Mouse (Mus musculus) midbrain, embryonic 14.5 days (tissue): Measurements from ENCODE around the gene Selenov. TPM values are rescaled to one million over a fixed set of nuclear protein-coding genes. Genes with fewer than 3 reads are reported as not detected.
A peak's percentile ranks its signal among the peaks of the same experiment; 100 is the strongest.

Experiments used
- ATAC-seq: fragments of 200-750 bp; cut with Nextera tagmentation; 2 replicates; pipeline ENCODE4 v1.8.0; 2017; ENCODE audit warnings: moderate number of reproducible peaks, moderate library complexity; ENCODE audit not compliant: low FRiP score, low TSS enrichment
- DNase-seq: peaks from one replicate; pipeline ENCODE4 v3.0.0-alpha.2; 2015
- H3K27ac ChIP-seq: fragments of 300-500 bp; sonication (generic); replicated peaks from 2 replicates; pipeline ENCODE4 v1.5.1; 2014; ENCODE audit warnings: mild to moderate bottlenecking, low read depth, low read length, moderate library complexity
- H3K27me3 ChIP-seq: fragments of 300-500 bp; sonication (generic); 2 replicates; pipeline ENCODE4 v1.6.1; 2014; ENCODE audit warnings: low read length, control low read depth, mixed read lengths; ENCODE audit not compliant: control insufficient read depth, insufficient read depth
- H3K36me3 ChIP-seq: fragments of 300-500 bp; sonication (generic); 2 replicates; pipeline ENCODE4 v1.6.1; 2014; ENCODE audit warnings: low read length, control low read depth; ENCODE audit not compliant: control insufficient read depth, insufficient read depth
- H3K4me1 ChIP-seq: fragments of 300-500 bp; sonication (generic); 2 replicates; pipeline ENCODE4 v1.6.1; 2014; ENCODE audit warnings: mild to moderate bottlenecking, antibody characterized with exemption, low read length, control low read depth; ENCODE audit not compliant: control insufficient read depth, insufficient read depth
- H3K4me2 ChIP-seq: fragments of 300-500 bp; sonication (generic); 2 replicates; pipeline ENCODE4 v1.6.1; 2014; ENCODE audit warnings: mild to moderate bottlenecking, low read length, moderate library complexity
- H3K4me3 ChIP-seq: fragments of 300-500 bp; sonication (generic); replicated peaks from 2 replicates; pipeline ENCODE4 v1.5.1; 2014; ENCODE audit warnings: low read depth, low read length
- H3K9ac ChIP-seq: fragments of 300-500 bp; sonication (generic); replicated peaks from 2 replicates; pipeline ENCODE4 v1.6.1; 2014; ENCODE audit warnings: mild to moderate bottlenecking, low read length, moderate library complexity
- H3K9me3 ChIP-seq: fragments of 300-500 bp; sonication (generic); 2 replicates; pipeline ENCODE4 v1.6.1; 2016; ENCODE audit warnings: low read length, control low read depth, mixed read lengths; ENCODE audit not compliant: control insufficient read depth
- WGBS: fragments of 180-500 bp; shearing (Covaris S2); extraction: QIAGEN DNeasy Blood & Tissue Kit; methylation state at CpG from one replicate; pipeline ENCODE4 v1.1.7; 2014; 5-methylcytosine and 5-hydroxymethylcytosine counted together
- polyA plus RNA-seq: library from polyadenylated mRNA; unstranded; fragments of >200 nt; fragmentation: Nextera tagmentation; extraction: Ambion mirVana; gene quantifications from 2 replicates; pipeline ENCODE4 v1.2.1, GENCODE M21; 2014

Gene Selenov
- polyA plus RNA-seq, 1 experiment from 2014 or later: 0.28 TPM

DNA sequence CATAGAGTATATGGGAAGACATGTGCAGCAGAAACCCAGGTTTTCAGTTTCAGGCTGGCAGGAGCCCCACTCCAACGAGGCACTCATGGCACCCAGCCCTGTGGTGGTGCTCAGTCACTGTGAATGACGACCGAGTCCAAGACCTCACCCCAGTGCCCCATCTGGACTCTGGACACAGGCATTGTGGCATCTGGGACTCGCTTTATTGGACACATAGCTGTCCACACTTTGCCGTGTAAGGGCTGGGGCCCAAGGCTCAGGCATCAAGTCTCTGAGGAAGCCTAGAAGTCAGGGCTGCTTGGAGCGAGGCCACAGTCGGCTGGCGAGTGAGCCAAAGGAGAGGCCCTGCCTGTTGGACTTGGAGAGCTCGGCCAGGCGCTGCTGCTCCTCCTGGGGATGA lies 14.7 kb upstream of the Selenov start:
- ATAC-seq (no peak), DNase-seq (no peak)
- Histone ChIP-seq H3K9ac (no peak overlapping the region), H3K36me3 (peaks cover 57% of the 10 kb centered on the region), H3K4me1 (peaks cover 12% of the 10 kb centered on the region), H3K4me2 (no peak overlapping the region), H3K27ac (no peak overlapping the region), H3K9me3 (no peaks in the 10 kb centered on the region), H3K4me3 (no peak overlapping the region), H3K27me3 (no peaks in the 10 kb centered on the region)
- 92% methylated on average over 10 of the region's 10 CpGs for WGBS

DNA sequence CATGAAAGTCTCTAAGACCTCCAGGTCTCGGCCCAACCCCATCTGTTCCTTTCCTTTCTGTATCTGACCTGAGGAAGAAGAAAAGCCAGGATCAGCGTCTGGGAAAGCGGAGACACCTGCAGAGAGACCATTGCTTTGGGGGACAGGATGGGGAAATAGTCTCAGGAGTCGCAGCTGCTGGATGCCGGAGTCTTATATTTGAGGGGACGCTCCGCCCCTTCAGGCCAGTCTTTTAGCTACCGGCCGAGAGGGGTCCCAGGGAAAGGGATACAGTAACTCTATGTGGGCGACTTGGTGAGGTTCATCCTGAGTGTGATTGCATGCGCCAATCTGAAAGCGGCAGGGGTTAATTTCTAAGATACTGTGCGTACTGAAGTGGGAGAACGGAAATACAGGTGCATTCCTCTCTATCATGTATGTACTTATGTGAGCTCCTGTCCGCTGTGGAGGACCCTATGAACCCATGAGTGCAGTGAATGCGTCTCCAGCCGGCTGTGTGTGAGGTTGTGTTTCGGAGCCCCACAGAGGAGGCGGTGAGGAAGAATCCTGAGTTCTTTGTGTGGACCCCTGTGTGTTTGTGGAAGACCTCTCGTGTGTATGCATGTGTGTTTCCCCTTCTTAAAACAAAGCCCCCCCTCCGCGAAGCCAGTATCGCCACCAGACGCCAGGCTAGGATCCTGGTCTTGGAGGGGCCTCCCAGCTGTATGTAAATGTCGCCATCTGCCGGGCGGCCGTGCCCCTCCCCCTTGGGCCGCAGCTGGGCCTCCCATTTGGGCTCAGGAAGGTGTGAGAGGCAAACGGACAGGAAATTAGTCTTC lies 10.8 kb upstream of the Selenov start, which contains the start of gene Dll3:
Gene Dll3, minus strand, starts transcription at position 623 of the 818 bp plus-strand sequence.
- Histone ChIP-seq H3K4me3 (peak within 1 kb of the TSS; percentile 48), H3K4me1 (peaks cover 18% of the 10 kb centered on the region), H3K9ac (peak within 1 kb of the TSS; percentile 71), H3K36me3 (peaks cover 24% of the 10 kb centered on the region), H3K4me2 (peak within 1 kb of the TSS; percentile 74), H3K27me3 (no peaks in the 10 kb centered on the region), H3K9me3 (no peaks in the 10 kb centered on the region), H3K27ac (peak within 1 kb of the TSS; percentile 86)
- WGBS: under 1% methylated on average over 30 of the region's 30 CpGs
- DNase-seq: peak; percentile 86
- peak; percentile 80 for ATAC-seq

DNA sequence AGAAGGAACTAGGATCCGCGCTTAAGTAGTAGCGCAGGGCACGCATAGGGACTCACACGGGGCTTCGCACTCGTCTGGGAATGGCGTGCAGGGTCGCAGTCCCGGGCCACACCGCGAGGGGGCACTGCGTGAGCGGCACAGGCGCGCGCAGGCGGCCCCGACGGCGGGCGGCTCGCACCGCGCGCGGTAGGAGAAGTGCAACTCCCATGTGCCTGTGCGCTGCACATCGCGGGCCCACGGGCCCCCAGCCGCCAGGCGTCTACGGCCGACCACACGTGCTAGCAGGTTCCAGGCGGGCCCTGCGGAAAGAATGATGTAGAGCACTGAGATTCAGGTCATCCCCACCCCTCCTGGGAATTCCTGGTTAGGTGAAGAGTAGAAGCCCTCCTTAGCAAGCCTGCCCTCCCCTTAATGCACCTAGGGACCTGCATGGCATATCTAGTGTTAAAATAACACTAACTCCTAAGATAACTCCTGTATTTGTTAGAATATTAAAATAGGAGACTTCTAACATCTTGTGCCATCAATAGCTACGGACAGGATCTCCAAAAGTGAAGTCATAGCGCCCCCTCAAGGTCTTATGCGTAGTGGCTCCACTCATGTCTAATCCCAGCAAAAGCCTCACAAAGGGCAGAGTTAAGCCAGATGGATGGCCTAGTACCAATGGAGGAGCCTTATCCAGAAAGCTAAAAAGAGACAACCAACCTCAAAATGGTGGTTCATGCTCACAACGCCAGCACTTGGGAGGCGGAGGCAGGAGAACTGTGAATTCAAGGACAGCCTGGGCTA lies 8.0 kb upstream of the Selenov start:
- 8% methylated on average over 43 of the region's 43 CpGs for WGBS
- Histone ChIP-seq H3K9me3 (no peaks in the 10 kb centered on the region), H3K27ac (no peak overlapping the region; the same call in 1 of the 2 replicates), H3K27me3 (peaks cover 3% of the 10 kb centered on the region; the same call in 1 of the 2 replicates), H3K4me1 (peaks cover 18% of the 10 kb centered on the region), H3K9ac (no peak overlapping the region; the same call in 1 of the 2 replicates), H3K4me2 (peak overlapping the region; percentile 74), H3K36me3 (no peaks in the 10 kb centered on the region), H3K4me3 (peak overlapping the region; percentile 23)
- peak; percentile 91 for DNase-seq
- no peak for ATAC-seq

DNA sequence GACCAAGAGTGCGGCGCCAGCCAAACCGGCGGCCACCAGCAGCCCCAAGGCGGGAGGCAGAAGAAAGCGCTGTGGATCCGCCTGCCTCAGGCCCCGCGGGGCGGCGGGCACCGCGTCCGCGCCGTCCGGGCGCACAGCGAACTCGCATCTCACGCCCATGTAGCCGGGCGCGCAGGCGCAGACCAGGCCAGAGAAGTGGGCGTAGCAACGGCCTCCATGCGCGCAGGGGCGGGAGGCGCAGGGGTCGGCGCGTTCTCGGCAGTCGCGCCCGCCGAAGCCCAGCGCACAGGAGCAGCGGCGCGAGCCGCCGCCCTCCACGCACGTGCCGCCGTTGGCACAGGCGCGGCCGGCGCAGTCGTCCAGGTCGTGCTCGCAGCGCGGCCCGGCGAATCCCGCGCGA lies 3.5 kb upstream of the Selenov start:
- no peaks in the 10 kb centered on the region for H3K36me3 ChIP-seq
- ATAC-seq (peak; percentile 70), DNase-seq (peak; percentile 95)
- H3K4me1 ChIP-seq: peaks cover 11% of the 10 kb centered on the region
- peaks cover 18% of the 10 kb centered on the region for H3K27me3 ChIP-seq
- no peaks in the 10 kb centered on the region for H3K9me3 ChIP-seq
- H3K27ac ChIP-seq: no peak overlapping the region
- peak overlapping the region; percentile 50 for H3K4me3 ChIP-seq
- WGBS: 1% methylated on average over 63 of the region's 63 CpGs
- peak overlapping the region; percentile 75 for H3K4me2 ChIP-seq
- peak overlapping the region; percentile 65 for H3K9ac ChIP-seq

DNA sequence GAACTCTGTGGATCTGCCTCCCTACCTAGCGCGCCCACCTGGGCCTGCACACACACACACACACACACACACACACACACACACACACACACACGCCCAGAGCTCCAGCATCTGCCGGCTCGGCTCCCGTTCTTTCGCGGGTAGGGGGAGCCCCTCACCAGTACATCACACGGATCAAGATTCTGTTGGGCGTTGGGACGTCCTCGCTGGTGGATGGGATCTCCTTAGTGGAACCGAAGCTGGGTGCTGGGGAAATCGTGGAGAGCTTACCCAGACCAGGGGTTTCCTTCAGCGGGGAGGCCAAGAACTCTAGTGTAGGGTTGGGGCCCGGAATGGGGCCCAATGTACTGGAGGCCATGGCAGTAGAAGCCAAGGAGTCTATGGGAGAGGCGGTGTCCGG lies 821 bp downstream of the Selenov start:
- 1% methylated on average over 18 of the region's 18 CpGs for WGBS
- peaks cover 7% of the 10 kb centered on the region; the same call in 1 of the 2 replicates for H3K4me1 ChIP-seq
- peak overlapping the region; percentile 26; the same call in 1 of the 2 replicates for H3K9ac ChIP-seq
- H3K9me3 ChIP-seq: no peaks in the 10 kb centered on the region
- ATAC-seq (no peak), DNase-seq (peak; percentile 61)
- peaks cover 20% of the 10 kb centered on the region for H3K27me3 ChIP-seq
- no peaks in the 10 kb centered on the region for H3K36me3 ChIP-seq
- H3K27ac ChIP-seq: no peak overlapping the region
- H3K4me2 ChIP-seq: peak overlapping the region; percentile 50
- H3K4me3 ChIP-seq: peak overlapping the region; percentile 19; the same call in 1 of the 2 replicates

DNA sequence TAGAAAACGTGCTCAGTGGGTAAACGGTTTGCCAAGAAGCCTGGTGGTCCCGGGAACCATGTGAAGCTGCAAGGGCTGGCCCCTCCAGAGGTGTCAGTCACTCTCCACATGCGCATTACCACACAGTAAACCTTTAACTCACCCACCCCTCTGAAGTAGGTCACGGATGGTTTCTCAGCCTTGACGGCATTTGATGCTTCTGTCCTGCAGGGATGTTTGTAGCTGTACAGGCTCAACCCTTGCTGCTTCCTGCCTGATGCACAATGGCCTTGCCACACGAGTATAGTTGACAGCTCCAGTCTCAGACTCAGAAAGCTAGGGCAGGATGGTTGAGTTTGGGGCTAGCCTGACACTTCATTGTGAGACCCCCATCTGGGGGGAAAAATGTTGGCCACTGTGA lies 10.4 kb downstream of the Selenov start:
- no peak overlapping the region for H3K4me2 ChIP-seq
- H3K27ac ChIP-seq: no peak overlapping the region
- DNase-seq (no peak), ATAC-seq (no peak)
- no peak overlapping the region for H3K9ac ChIP-seq
- 74% methylated on average over 7 of the region's 7 CpGs for WGBS
- no peaks in the 10 kb centered on the region for H3K9me3 ChIP-seq
- H3K4me1 ChIP-seq: peaks cover 19% of the 10 kb centered on the region
- H3K4me3 ChIP-seq: no peak overlapping the region
- H3K36me3 ChIP-seq: no peaks in the 10 kb centered on the region
- no peaks in the 10 kb centered on the region for H3K27me3 ChIP-seq

DNA sequence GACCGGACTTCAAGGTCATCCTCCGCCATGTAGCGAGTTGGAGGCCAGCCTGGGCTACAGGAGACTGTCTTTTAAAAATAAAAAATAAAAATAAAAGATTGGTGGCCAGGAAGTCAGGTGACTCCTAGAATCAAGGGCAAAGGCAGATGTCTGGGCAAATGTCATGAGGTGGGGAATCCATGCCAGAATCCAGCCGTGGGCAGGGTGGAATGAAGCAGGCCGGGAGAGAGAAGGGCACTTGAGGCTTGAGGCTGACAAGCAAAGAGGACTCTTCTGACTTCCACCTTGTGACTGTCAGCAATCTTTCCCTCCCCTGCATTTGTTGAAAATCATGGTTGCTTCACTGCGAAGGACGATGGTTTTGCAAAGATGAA lies 12.7 kb downstream of the Selenov start:
- peaks cover 19% of the 10 kb centered on the region for H3K4me1 ChIP-seq
- H3K27ac ChIP-seq: peak overlapping the region; percentile 90
- peak overlapping the region; percentile 95 for H3K9ac ChIP-seq
- H3K4me2 ChIP-seq: peak overlapping the region; percentile 76
- H3K4me3 ChIP-seq: peak overlapping the region; percentile 62
- DNase-seq (no peak), ATAC-seq (no peak)
- 85% methylated on average over 7 of the region's 7 CpGs for WGBS
- no peaks in the 10 kb centered on the region for H3K9me3 ChIP-seq
- H3K27me3 ChIP-seq: no peaks in the 10 kb centered on the region
- 0 out of 2 replicates have a peak, but pooled peaks cover 3% of the 10 kb centered on the region for H3K36me3 ChIP-seq

DNA sequence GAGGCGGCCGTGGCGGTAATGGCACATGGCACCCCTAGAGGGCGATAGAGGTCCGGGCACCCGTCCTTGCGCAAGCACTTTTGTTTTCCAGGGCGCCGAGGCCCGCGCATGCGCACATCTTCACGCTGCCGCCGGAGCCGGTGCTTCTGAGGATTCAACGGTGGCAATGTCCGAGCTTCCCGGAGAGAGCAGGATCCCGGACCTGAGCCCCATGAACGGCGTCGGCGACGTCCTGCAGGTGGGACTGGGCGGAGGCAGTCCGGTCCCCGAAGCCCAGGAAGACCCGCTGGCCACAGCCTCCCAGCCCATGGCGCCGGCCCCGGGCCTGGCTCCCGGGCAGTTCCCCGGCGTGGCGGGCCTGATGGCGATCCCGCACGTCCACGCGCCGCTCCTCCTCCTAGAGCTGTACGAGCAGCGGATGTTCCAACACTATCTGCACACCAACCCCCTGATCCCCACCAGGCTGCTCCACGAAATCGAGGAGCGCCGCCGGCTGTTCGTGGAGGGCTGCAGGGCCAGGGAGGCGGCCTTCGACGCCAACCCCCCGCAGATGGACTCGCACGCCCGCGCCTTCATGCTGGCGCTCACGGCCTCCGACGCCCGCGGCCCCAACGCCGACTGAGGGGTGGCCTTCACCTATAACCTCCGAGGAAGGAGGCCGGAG lies 13.2 kb downstream of the Selenov start, which contains the start of gene Eid2b:
Gene Eid2b, plus strand, starts transcription at position 125 of the 664 bp plus-strand sequence.
- H3K9ac ChIP-seq: peak within 1 kb of the TSS; percentile 95
- H3K4me2 ChIP-seq: peak within 1 kb of the TSS; percentile 76
- H3K27me3 ChIP-seq: no peaks in the 10 kb centered on the region
- H3K27ac ChIP-seq: peak within 1 kb of the TSS; percentile 90
- peak; percentile 77 for ATAC-seq
- DNase-seq: peak; percentile 98
- peaks cover 8% of the 10 kb centered on the region for H3K36me3 ChIP-seq
- WGBS: 2% methylated on average over 68 of the region's 68 CpGs
- peaks cover 19% of the 10 kb centered on the region for H3K4me1 ChIP-seq
- H3K9me3 ChIP-seq: no peaks in the 10 kb centered on the region
- peak within 1 kb of the TSS; percentile 62 for H3K4me3 ChIP-seq
